In genomic region chr2:94407021-94407420, GRCm38 (mm10) we compare ENCODE assay signal across 7 mouse cellular contexts. TPM values are rescaled to one million over a fixed set of nuclear protein-coding genes. Genes with fewer than 3 reads are reported as not detected.
DNase-seq lines count a peak whose midpoint lies in the region; ATAC-seq and TF ChIP-seq lines count a peak whose summit lies in the region.

No protein-coding gene starts in this region.

- H3K4me3 ChIP-seq in ES-Bruce4 (ENCODE audit: low read depth, low read length): peak overlapping the region; percentile 100
- H3K4me3 ChIP-seq in embryonic facial prominence, embryonic 14.5 days (ENCODE audit: low read depth, low read length): peak overlapping the region; percentile 96
- H3K4me3 ChIP-seq in kidney, embryonic 14.5 days (ENCODE audit: low read length): peak overlapping the region; percentile 93
- H3K4me3 ChIP-seq in midbrain, postnatal 0 days (ENCODE audit: low read depth, low read length): peak overlapping the region; percentile 98

- H3K27ac ChIP-seq in ES-Bruce4 (ENCODE audit: insufficient read depth, low read length): peak overlapping the region; percentile 78
- H3K27ac ChIP-seq in embryonic facial prominence, embryonic 14.5 days (replicated peaks; ENCODE audit: low read depth, low read length): peak overlapping the region; percentile 84
- peak overlapping the region; percentile 84; the same call in 1 of the 2 replicates for H3K27ac ChIP-seq in kidney, embryonic 14.5 days (ENCODE audit: low read depth, low read length)
- H3K27ac ChIP-seq in midbrain, postnatal 0 days (ENCODE audit: low read depth, low read length): no peak overlapping the region

- peak; percentile 42 to 43 for DNase-seq in B cell, adult 2 months
- DNase-seq in embryonic facial prominence, embryonic 14.5 days (ENCODE audit: low spot score): peak; percentile 48
- no peak for DNase-seq in midbrain, postnatal 0 days (ENCODE audit: low spot score)
- DNase-seq in right cerebral cortex, adult 2 months (ENCODE audit: low spot score in 2 of 2): no peak
- no peak for DNase-seq in gastrocnemius, adult 8-10 months (ENCODE audit: low spot score in 2 of 2)

- H3K4me1 ChIP-seq in ES-Bruce4 (ENCODE audit: control insufficient read depth, insufficient read depth, low read length): no peaks in the 10 kb centered on the region
- H3K4me1 ChIP-seq in embryonic facial prominence, embryonic 14.5 days (ENCODE audit: control insufficient read depth, insufficient read depth, low read length): peaks cover 18% of the 10 kb centered on the region
- H3K4me1 ChIP-seq in kidney, embryonic 14.5 days (ENCODE audit: control insufficient read depth, insufficient read depth, low read length): peaks cover 9% of the 10 kb centered on the region; the same call in 1 of the 2 replicates
- H3K4me1 ChIP-seq in midbrain, postnatal 0 days (ENCODE audit: insufficient read depth, low read length): peaks cover 11% of the 10 kb centered on the region

- TF ChIP-seq POLR2A in ES-Bruce4 (IDR thresholded peaks at IDR 0.05; ENCODE audit: insufficient read depth, low read length): no peak

- peak overlapping the region; percentile 72 for H3K4me2 ChIP-seq in embryonic facial prominence, embryonic 14.5 days (ENCODE audit: low read depth, low read length)
- H3K4me2 ChIP-seq in kidney, embryonic 14.5 days (replicated peaks; ENCODE audit: low read depth, low read length): peak overlapping the region; percentile 85
- peak overlapping the region; percentile 79 for H3K4me2 ChIP-seq in midbrain, postnatal 0 days (ENCODE audit: low read depth, low read length, poor library complexity, severe bottlenecking)

- peaks cover 11% of the 10 kb centered on the region for H3K36me3 ChIP-seq in ES-Bruce4 (ENCODE audit: control insufficient read depth, insufficient read depth, low read length, poor library complexity, severe bottlenecking)
- peaks cover 18% of the 10 kb centered on the region for H3K36me3 ChIP-seq in embryonic facial prominence, embryonic 14.5 days (ENCODE audit: control insufficient read depth, insufficient read depth, low read length)
- H3K36me3 ChIP-seq in kidney, embryonic 14.5 days (ENCODE audit: control insufficient read depth, insufficient read depth, low read length): peaks cover 16% of the 10 kb centered on the region
- H3K36me3 ChIP-seq in midbrain, postnatal 0 days (ENCODE audit: insufficient read depth, low read length): peaks cover 2% of the 10 kb centered on the region; the same call in 1 of the 2 replicates

- TF ChIP-seq CTCF in ES-Bruce4 (IDR thresholded peaks at IDR 0.05; ENCODE audit: low read depth, low read length): no peak
- no peak for TF ChIP-seq CTCF in midbrain, postnatal 0 days (IDR thresholded peaks at IDR 0.05)

- H3K9me3 ChIP-seq in ES-Bruce4 (replicated peaks; ENCODE audit: control insufficient read depth, insufficient read depth, low read length, poor library complexity, severe bottlenecking): no peaks in the 10 kb centered on the region
- H3K9me3 ChIP-seq in embryonic facial prominence, embryonic 14.5 days (ENCODE audit: control insufficient read depth, low read length): no peaks in the 10 kb centered on the region
- H3K9me3 ChIP-seq in kidney, embryonic 14.5 days (ENCODE audit: control insufficient read depth, low read length): no peaks in the 10 kb centered on the region
- no peaks in the 10 kb centered on the region for H3K9me3 ChIP-seq in midbrain, postnatal 0 days (ENCODE audit: low read length)

- peak overlapping the region; percentile 96 for H3K9ac ChIP-seq in ES-Bruce4 (ENCODE audit: low read depth, poor library complexity, severe bottlenecking)
- peak overlapping the region; percentile 84 for H3K9ac ChIP-seq in embryonic facial prominence, embryonic 14.5 days (ENCODE audit: low read depth, low read length)
- H3K9ac ChIP-seq in kidney, embryonic 14.5 days (ENCODE audit: low read depth, low read length): peak overlapping the region; percentile 87
- H3K9ac ChIP-seq in midbrain, postnatal 0 days (replicated peaks; ENCODE audit: low read length, poor library complexity, severe bottlenecking): peak overlapping the region; percentile 93

- WGBS in embryonic facial prominence, embryonic 14.5 days: 1% methylated on average over 13 of the region's 13 CpGs
- 3% methylated on average over 13 of the region's 13 CpGs for WGBS in kidney, embryonic 14.5 days
- 2% methylated on average over 13 of the region's 13 CpGs for WGBS in midbrain, postnatal 0 days

- TF ChIP-seq EP300 in ES-Bruce4 (IDR thresholded peaks at IDR 0.05; ENCODE audit: insufficient read depth, low read depth, low read length): no peak

- ATAC-seq in embryonic facial prominence, embryonic 14.5 days (ENCODE audit: low read depth): peak; percentile 7; the same call in 1 of the 2 replicates
- peak; percentile 17 for ATAC-seq in kidney, embryonic 14.5 days (ENCODE audit: low FRiP score, low TSS enrichment)
- no peak for ATAC-seq in midbrain, postnatal 0 days (ENCODE audit: low FRiP score)

- no peaks in the 10 kb centered on the region for H3K27me3 ChIP-seq in ES-Bruce4 (ENCODE audit: control insufficient read depth, insufficient read depth, low read length, poor library complexity, severe bottlenecking)
- H3K27me3 ChIP-seq in embryonic facial prominence, embryonic 14.5 days (replicated peaks; ENCODE audit: control insufficient read depth, insufficient read depth, low read length): no peaks in the 10 kb centered on the region
- no peaks in the 10 kb centered on the region for H3K27me3 ChIP-seq in kidney, embryonic 14.5 days (ENCODE audit: control insufficient read depth, insufficient read depth, low read length)
- H3K27me3 ChIP-seq in midbrain, postnatal 0 days (ENCODE audit: insufficient read depth, low read length): no peaks in the 10 kb centered on the region

RNA-seq across cellular contexts. Expression of gene Ttc17, which starts 0.5 kb away (rescaled TPM):
- 18.4 and 21.9 TPM in 2 replicates for polyA plus RNA-seq in ES-Bruce4 (2011; ENCODE audit: insufficient read depth, insufficient read length, low read depth, missing spikeins)
- 16.9 and 17.8 TPM in 2 replicates for polyA plus RNA-seq in embryonic facial prominence, embryonic 14.5 days (2014; fragmentation: Nextera tagmentation; extraction: Ambion mirVana)
- 10.8 and 18.4 TPM in 2 replicates for polyA plus RNA-seq in kidney, embryonic 14.5 days (2014; fragmentation: Nextera tagmentation; extraction: Ambion mirVana)
- 24.2 and 24.3 TPM in 2 replicates for total RNA-seq in midbrain, postnatal 0 days (2014; rRNA removed)
- 19.4 and 20.2 TPM in 2 replicates for polyA plus RNA-seq in midbrain, postnatal 0 days (2015; fragmentation: Nextera tagmentation; extraction: Ambion mirVana)
- 10 to 100 TPM; 22.5 to 24.5 (median 23.8) TPM for total RNA-seq in gastrocnemius, adult 8-10 months (2022)

RNA-seq across cellular contexts. Expression of gene Api5, which starts 30.9 kb away (rescaled TPM):
- 131 and 134 TPM in 2 replicates for polyA plus RNA-seq in ES-Bruce4 (2011; ENCODE audit: insufficient read depth, insufficient read length, low read depth, missing spikeins)
- 139 and 150 TPM in 2 replicates for polyA plus RNA-seq in embryonic facial prominence, embryonic 14.5 days (2014; fragmentation: Nextera tagmentation; extraction: Ambion mirVana)
- polyA plus RNA-seq in kidney, embryonic 14.5 days (2014; fragmentation: Nextera tagmentation; extraction: Ambion mirVana): 93.5 and 191 TPM in 2 replicates
- total RNA-seq in midbrain, postnatal 0 days (2014; rRNA removed): 47.4 and 56.4 TPM in 2 replicates
- polyA plus RNA-seq in midbrain, postnatal 0 days (2015; fragmentation: Nextera tagmentation; extraction: Ambion mirVana): 59.4 and 63.1 TPM in 2 replicates
- total RNA-seq in gastrocnemius, adult 8-10 months (2022): 10 to 100 TPM; 16.2 to 20.2 (median 17.5) TPM

Comparison
In these comparisons a context has a peak if more than half of its experiments do, and no peak if none do; other contexts are left out.
1. DNase-seq: peak in B cell, adult 2 months (2 of 2) and embryonic facial prominence, embryonic 14.5 days (single experiment); none in midbrain, postnatal 0 days (single experiment), right cerebral cortex, adult 2 months (0 of 2) and gastrocnemius, adult 8-10 months (0 of 2).
2. Peak in every context shown above with its lines, with median percentiles within 50 percentile points of each other: H3K4me3 ChIP-seq, H3K9ac ChIP-seq and H3K4me2 ChIP-seq.